In the genomic region with DNA sequence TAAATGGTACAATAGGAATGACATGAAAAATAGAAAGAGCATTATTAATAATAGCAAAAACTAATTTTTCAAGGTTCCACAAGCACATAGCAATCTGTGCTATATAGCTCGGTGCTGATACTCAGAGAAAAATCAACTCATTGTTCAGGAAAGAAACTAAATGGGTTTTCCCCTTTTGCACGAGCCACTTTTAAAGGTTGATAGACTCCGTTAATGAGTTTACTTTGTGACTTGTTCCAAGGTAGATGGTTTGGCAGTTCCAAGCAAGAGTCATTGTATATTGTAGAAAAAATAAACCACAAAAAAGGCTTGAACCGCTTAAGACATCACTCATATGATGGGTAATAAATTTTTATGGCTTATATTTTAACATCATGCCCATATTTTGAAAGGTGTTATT, we compare ENCODE assay signal across 35 mouse cellular contexts.
"Had no signal": no experiment of that assay in that cellular context is flagged by ENCODE, and none has a peak within 500 bp of the region (broad histone marks: within the 10 kb centered on the region; RNA-seq: fewer than 3 reads in every experiment).

No protein-coding gene starts in this region.

- H3K9ac ChIP-seq: heart, embryonic 12.5 days; heart, embryonic 13.5 days; heart, embryonic 15.5 days; hindbrain, embryonic 12.5 days; hindbrain, embryonic 13.5 days; hindbrain, embryonic 14.5 days; hindbrain, embryonic 15.5 days; intestine, embryonic 15.5 days; kidney, embryonic 15.5 days had no signal

- H3K9me3 ChIP-seq: heart, embryonic 10.5 days; heart, embryonic 12.5 days; heart, embryonic 15.5 days; hindbrain, embryonic 10.5 days; hindbrain, embryonic 12.5 days; hindbrain, embryonic 13.5 days; hindbrain, embryonic 15.5 days; intestine, embryonic 15.5 days; kidney, embryonic 15.5 days had no signal

- H3K4me1 ChIP-seq: heart, embryonic 10.5 days; hindbrain, embryonic 10.5 days; hindbrain, embryonic 12.5 days; hindbrain, embryonic 13.5 days; hindbrain, embryonic 15.5 days; intestine, embryonic 15.5 days had no signal

- H3K4me3 ChIP-seq: heart, embryonic 10.5 days; heart, embryonic 12.5 days; heart, embryonic 13.5 days; heart, embryonic 15.5 days; hindbrain, embryonic 10.5 days; hindbrain, embryonic 12.5 days; hindbrain, embryonic 13.5 days; hindbrain, embryonic 15.5 days; intestine, embryonic 15.5 days; kidney, embryonic 15.5 days; layer of hippocampus, adult 2 months; left cerebral cortex, adult 2 months had no signal

- H3K4me2 ChIP-seq: heart, embryonic 11.5 days; heart, embryonic 12.5 days; heart, embryonic 13.5 days; heart, embryonic 15.5 days; hindbrain, embryonic 12.5 days; hindbrain, embryonic 13.5 days; hindbrain, embryonic 14.5 days; hindbrain, embryonic 15.5 days; intestine, embryonic 15.5 days; kidney, embryonic 15.5 days had no signal

- H3K36me3 ChIP-seq: heart, embryonic 10.5 days; heart, embryonic 12.5 days; heart, embryonic 13.5 days; heart, embryonic 15.5 days; hindbrain, embryonic 10.5 days; hindbrain, embryonic 12.5 days; hindbrain, embryonic 13.5 days; hindbrain, embryonic 15.5 days; intestine, embryonic 15.5 days; kidney, embryonic 15.5 days had no signal

- ATAC-seq: hindbrain, embryonic 16.5 days; hindbrain, postnatal 0 days; inflammation-experienced regulatory T-cells, adult 6 months; intestine, embryonic 15.5 days; intestine, embryonic 16.5 days; intestine, postnatal 0 days had no signal

- H3K27me3 ChIP-seq: heart, embryonic 12.5 days; heart, embryonic 13.5 days; heart, embryonic 15.5 days; hindbrain, embryonic 12.5 days; hindbrain, embryonic 13.5 days; hindbrain, embryonic 15.5 days; intestine, embryonic 15.5 days; kidney, embryonic 15.5 days had no signal

- H3K27ac ChIP-seq: heart, embryonic 10.5 days; heart, embryonic 13.5 days; heart, embryonic 15.5 days; hindbrain, embryonic 10.5 days; hindbrain, embryonic 12.5 days; hindbrain, embryonic 13.5 days; hindbrain, embryonic 14.5 days; hindbrain, embryonic 15.5 days; hindbrain, postnatal 0 days; intestine, embryonic 15.5 days; kidney, embryonic 15.5 days; kidney, postnatal 0 days; layer of hippocampus, adult 2 months; left cerebral cortex, adult 2 months had no signal

- DNase-seq: heart, postnatal 10 days; heart, postnatal 14 days; heart, postnatal 36 days; heart, postnatal 4 days; kidney, adult 11 months; kidney, adult 2 months; kidney, adult 8-10 months; kidney, adult 9 months; kidney, postnatal 10 days; kidney, postnatal 14 days; kidney, postnatal 25 days; kidney, postnatal 36 days; kidney, postnatal 4 days; layer of hippocampus, adult 9-11 months; layer of hippocampus, postnatal 36 days had no signal
